Mouse (Mus musculus) CH12F3 (cell line): ENCODE results near the gene Qrich1.

ENCODE experiments used
- in situ Hi-C: fragments of 300-500 bp; cut with MboI; formaldehyde crosslinking; loops from 2 replicates; pipeline ENCODE4 v1.14.3; 2020; ENCODE audit warnings: low sequenced_read_pairs

Qrich1 gene

DNA sequence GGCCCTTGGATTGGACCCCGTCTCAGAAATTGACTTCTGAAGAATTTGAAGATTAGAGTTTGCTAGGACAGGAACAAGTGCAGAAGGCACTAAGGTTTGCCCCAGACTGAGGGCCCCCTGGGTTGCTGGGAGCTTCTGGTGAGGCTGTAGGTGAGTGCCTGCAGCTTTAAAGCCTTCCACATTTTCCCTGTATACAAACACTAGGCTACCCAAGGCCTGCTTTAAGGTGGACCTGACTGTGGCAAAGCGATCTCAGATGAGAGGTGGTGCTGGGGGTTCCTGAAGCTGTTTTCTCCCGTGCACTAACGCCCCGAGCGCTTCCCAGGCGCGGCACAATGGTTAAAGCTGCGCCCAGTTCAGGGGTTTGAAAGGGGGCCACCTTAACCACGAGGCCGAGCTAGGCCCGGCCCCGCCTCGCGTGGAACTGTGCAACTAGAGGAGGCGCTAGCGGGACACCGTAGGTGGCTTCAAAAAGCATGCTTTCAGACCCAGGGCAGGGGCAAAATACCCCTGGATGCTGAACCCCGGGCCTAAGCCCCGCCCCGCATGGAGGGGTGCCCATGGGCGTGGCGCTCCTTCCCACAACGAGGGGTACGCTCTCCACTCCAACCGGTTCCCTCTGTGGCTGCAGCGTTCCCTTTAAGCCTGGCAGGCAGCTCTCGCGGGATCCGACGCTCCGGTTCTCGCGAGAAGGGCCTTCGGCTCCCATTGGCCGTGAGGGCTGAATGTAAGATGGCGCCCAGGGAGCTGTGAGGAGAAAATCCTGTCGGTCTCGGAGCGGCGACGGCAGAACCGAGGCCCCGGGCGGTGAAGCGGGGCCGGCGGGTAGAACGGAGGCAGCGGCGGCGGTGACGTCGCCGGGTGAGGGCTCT is at the start of gene Qrich1:
Gene Qrich1 (plus strand): TSS at position 427 of the 872 bp plus-strand sequence.
- in situ Hi-C loops: no loop called here

- in situ Hi-C loops: no loop called here
These were observed 47.2 kb upstream of the Qrich1 start for GRCm38 (mm10) chr9:108469430-108469829.

DNA sequence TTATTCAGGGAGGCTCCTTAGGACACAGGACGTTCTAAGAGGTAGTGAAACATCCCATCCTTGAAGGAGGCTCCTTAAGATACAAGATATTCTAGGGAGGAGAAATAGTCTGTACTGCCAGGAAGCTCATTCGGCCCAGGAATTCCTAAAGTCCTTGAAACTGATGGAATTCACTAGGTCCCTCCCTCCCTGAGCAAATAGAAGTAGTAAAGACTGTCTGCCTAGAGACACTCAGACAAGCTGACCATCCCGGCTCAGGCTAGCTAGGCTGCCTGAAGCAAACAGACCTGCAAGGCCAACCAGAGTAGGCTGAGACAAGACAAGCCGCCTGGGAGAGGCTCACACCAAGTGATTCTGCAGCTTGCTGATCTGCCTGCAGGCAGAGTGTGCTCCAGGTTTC is 46.8 kb upstream of the Qrich1 start:
- in situ Hi-C loops: no loop called here

- in situ Hi-C loops: no loop called here
These were observed 42.1 kb upstream of the Qrich1 start for GRCm38 (mm10) chr9:108474528-108474927.

DNA sequence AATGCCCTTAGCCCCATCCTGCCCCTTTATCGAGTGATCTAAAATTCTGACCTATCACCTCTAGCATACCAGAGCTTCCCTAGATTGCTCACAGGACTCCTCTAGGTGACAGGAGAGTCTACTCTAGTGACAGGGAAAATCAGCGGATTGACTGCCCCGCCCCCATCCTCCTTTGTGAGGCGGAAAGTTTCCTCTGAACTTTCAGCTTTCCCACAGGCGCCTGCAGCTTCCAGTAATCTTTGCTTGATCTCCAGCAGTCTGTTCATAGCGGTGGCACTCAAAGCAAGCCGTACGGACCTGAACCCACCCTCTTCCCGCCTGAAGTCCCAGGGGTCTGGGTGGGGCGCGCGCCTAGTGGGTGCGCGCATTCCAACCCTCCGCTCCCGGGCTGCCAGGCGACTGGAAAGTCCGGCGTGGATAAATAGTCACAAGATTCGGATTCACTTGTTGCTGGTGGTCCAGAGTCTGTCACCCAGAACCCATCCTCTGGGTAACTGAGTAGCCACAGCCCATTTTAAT is 37.9 kb upstream of the Qrich1 start:
- in situ Hi-C loops: no loop called here

DNA sequence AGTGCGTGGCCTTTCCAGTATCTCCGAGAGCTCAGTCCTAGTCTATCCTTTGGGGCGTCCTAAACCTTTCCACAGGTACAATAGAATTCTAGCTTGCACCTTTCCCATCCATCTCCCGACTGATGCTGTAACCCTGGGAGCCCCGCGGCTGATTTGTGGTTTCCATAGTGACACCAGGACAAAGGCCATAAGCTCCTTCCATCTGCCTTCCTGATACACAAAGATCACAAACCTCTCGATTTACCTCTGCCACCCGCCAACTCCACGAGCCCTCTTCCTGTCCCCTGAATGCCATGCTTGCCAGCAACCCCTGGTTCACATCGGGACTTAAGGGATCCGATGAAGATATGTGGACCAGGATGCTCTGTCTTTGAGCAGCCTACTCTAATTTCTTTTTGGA is 37.4 kb upstream of the Qrich1 start:
- in situ Hi-C loops: no loop called here

GRCm38 (mm10) chr9:108479721-108480351 is 36.8 kb upstream of the Qrich1 start, which contains the start of gene Lamb2:
Gene Lamb2 (plus strand): TSS chr9:108479736.
- in situ Hi-C loops: no loop called here

DNA sequence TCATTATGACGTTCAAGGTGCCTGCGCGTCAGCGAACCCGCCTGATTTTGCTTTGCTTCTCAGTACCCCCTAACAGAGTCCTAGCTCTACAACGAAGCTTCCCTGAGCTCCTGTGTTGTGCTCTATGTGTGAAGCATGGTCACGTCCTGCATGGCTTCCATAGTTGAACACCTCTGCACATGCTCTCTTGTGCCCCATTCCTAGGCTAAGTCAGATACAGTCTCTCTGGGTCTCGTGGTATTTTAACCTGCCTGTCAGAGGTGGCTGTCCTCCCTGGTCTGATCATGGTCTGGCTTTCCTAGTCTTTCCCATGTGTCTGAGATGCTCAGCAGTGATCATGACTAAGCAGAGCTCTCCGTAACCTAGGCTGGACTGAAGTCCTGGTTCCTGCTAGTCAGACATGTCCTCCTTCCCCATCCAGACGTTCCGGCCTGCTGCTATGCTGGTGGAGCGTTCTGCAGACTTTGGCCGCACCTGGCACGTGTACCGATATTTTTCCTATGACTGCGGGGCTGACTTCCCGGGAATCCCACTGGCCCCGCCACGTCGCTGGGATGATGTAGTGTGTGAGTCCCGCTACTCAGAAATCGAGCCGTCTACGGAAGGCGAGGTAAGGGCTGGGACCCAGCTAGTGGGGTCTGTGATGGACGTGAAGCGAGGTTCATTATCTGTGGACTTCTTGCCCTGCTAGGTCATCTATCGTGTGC is 35.6 kb upstream of the Qrich1 start:
- in situ Hi-C loops: no loop called here

- in situ Hi-C loops: no loop called here
These were observed 34.9 kb upstream of the Qrich1 start for GRCm38 (mm10) chr9:108481520-108482210.

GRCm38 (mm10) chr9:108483051-108483790 is 33.4 kb upstream of the Qrich1 start:
- in situ Hi-C loops: no loop called here

DNA sequence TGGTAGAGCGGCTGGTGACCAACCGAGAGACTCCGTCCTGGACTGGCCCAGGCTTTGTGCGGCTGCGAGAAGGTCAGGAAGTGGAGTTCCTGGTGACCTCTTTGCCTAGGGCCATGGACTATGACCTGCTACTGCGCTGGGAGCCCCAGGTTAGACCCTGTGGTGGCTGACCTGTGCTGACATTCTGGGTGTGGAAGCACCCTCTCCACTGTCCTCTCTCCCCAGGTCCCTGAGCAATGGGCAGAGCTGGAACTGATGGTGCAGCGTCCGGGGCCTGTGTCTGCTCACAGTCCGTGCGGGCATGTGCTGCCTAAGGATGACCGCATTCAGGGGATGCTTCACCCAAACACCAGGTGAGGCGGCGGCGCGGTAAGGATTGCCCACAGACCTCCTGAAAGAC is 32.6 kb upstream of the Qrich1 start:
- in situ Hi-C loops: no loop called here

DNA sequence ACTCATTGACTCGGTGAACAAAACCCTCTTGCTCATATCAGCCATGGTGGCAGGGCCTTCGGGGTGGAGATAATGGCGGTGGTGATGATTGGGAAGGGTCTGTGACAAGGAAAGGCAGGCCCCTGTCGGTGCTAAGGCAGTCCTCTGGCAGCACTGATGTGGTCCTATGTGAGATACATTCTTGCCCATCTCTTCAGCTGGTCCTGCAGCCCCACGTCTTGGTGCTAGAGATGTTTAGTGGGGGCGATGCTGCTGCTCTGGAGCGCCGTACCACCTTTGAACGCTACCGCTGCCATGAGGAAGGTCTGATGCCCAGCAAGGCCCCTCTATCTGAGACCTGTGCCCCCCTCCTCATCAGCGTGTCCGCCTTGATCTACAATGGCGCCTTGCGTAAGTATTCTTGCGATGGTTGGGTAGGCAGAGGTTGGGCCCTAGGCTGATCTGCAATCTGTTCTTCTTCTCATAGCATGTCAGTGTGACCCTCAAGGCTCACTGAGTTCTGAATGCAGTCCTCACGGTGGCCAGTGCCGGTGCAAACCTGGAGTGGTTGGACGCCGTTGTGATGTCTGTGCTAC is 31.2 kb upstream of the Qrich1 start:
- in situ Hi-C loops: no loop called here

DNA sequence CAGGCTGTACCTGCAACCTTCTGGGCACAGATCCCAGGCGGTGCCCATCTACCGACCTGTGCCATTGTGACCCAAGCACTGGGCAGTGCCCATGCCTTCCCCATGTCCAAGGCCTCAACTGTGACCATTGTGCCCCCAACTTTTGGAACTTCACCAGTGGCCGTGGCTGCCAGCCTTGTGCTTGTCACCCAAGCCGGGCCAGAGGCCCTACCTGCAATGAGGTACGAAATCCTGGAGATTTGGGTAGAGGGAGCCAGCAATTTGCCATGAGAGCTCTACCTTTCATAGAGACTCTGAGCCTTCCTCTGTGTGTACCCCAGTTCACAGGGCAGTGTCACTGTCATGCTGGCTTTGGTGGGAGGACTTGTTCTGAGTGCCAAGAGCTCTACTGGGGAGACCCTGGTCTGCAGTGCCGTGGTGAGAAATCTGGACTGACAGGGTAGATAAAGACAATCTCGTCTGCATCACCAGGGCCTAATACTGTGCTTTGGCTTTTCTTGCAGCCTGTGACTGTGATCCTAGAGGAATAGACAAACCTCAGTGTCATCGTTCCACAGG is 29.6 kb upstream of the Qrich1 start:
- in situ Hi-C loops: no loop called here

DNA sequence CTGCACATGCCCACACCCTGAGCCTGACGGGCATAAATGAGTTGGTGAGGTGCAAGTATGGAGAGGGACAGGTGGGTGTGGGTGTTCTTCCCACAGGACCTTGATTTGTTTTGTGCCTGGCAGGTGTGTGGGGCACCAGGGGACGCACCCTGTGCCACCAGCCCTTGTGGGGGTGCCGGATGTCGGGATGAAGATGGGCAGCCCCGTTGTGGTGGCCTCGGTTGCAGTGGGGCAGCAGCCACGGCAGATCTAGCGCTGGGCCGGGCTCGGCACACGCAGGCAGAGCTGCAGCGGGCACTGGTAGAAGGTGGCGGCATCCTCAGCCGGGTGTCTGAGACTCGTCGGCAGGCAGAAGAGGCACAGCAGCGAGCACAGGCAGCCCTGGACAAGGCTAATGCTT is 28.2 kb upstream of the Qrich1 start:
- in situ Hi-C loops: no loop called here

DNA sequence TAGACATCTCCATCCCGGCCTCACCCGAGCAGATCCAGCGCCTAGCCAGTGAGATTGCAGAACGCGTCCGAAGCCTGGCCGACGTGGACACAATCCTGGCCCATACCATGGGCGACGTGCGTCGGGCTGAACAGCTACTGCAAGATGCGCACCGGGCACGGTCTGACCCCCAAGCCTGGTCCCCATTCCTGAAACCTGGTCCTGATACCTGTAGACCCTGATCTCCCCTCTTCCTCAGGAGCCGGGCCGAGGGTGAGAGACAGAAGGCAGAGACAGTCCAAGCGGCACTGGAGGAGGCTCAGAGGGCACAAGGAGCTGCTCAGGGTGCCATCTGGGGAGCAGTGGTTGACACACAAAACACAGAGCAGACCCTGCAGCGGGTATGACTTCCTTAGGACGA is 27.4 kb upstream of the Qrich1 start:
- in situ Hi-C loops: no loop called here

DNA sequence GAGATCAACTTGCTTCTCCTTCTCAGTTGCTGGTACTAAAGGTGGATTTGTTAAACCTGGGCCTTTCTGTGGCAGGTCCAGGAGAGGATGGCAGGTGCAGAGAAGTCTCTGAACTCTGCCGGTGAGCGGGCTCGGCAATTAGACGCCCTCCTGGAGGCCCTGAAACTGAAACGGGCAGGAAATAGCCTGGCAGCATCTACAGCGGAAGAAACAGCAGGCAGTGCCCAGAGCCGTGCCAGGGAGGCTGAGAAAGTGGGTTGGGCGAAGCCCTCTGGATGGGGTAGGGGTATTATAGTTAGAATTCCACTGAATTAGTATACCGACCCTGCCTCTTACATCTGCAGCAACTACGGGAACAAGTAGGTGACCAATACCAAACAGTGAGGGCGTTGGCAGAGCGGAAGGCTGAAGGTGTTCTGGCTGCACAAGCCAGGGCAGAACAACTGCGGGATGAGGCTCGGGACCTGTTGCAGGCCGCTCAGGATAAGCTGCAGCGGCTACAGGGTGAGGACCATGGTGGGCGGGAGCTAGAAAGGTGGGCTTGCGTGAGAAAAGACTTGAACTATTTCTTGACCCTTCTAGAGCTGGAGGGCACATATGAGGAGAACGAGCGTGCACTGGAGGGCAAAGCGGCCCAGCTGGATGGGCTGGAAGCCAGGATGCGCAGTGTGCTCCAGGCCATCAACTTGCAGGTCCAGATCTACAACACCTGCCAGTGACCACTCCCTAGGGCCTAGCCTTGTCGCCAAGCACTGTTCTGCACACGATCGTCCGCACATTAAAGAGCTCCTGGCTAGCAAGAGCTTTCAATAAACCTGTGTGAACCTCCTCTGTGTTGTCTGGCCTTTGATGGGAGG is 26.7 kb upstream of the Qrich1 start:
- in situ Hi-C loops: no loop called here

DNA sequence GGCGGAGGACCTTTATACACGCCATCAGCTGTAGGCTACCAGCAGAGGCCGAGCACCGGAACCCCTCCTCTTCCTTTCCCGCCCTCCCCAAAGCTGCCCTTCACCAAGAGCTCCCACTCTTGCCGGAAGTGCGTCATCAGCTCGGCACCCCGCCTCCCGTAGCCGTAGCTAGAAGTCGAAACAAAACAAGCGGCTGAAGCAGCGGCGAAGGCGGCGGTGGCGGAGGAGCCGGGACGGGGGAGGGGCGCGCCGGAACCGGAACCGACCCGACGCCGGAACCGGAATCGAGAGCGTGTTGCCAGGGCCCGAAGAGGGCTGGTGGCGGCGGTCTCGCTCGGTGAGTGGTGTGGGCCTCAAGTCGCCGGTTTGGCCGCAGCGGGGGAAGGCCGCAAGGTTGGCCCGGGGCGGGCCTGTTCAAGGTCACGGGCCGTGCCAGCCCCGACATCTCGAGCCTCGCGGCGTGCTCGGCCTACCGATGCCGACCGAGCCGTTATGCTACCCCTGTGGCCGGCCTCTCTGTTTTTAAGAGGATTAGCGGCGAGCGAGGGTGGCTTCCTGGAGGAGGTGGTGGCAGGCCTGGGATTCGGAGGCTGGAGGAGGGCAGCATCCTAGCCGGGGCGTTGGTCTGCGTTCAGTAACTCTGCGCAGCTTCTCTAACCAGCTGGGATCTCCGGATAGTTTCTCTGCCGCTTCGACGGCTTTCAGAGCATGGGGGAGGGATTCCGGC is 25.9 kb upstream of the Qrich1 start, which contains the start of gene Usp19:
Gene Usp19 (plus strand): TSS at position 44 of the 727 bp plus-strand sequence.
- in situ Hi-C loops: no loop called here

DNA sequence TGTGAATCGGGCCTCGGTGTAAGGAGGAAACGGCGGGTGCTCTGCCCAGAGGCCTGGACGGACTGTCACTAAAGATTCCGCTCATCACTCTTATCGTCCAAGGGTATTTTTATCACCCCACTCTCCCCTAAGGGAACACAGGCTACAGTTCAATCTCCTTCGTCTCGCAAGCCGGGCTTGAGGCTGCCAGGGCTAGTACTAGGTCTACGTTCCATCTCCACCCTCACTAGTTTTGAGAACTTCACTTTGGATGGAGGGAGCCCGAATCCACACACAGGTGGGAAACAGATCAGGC is 25.4 kb upstream of the Qrich1 start:
- in situ Hi-C loops: no loop called here
